Mouse (Mus musculus): ENCODE results near the gene Mindy4. TPM values are rescaled to one million over a fixed set of nuclear protein-coding genes. Genes with fewer than 3 reads are reported as not detected.

Mindy4 gene
- total and polyA plus RNA-seq, 3 experiments = not detected

- Histone ChIP-seq H3K9ac (ENCODE audit: insufficient read depth, low read depth) (no peak overlapping the region), H3K79me2 (replicated peaks; ENCODE audit: control insufficient read depth, extremely low read depth, insufficient read depth, poor library complexity, severe bottlenecking) (no peaks in the 10 kb centered on the region), H3K9me3 (replicated peaks; ENCODE audit: low read length) (peaks cover 5% of the 10 kb centered on the region), H3K4me2 (ENCODE audit: insufficient read depth, low read depth, poor library complexity, severe bottlenecking) (no peak overlapping the region), H3K4me1 (ENCODE audit: control insufficient read depth in 1 of 2, insufficient read depth in 2 of 2) (no peaks in the 10 kb centered on the region), H3K36me3 (replicated peaks in 1 of 2; ENCODE audit: control insufficient read depth in 1 of 2, insufficient read depth in 1 of 2, low read length in 1 of 2) (no peaks in the 10 kb centered on the region), H3K27me3 (replicated peaks) (peaks cover 95% of the 10 kb centered on the region), H3K4me3 (replicated peaks in 1 of 3; ENCODE audit: low read depth in 2 of 3, low read length in 2 of 3, poor library complexity in 1 of 3) (no peak overlapping the region), H3K27ac (ENCODE audit: insufficient read depth, low read depth) (no peak overlapping the region)
- dilution Hi-C loops (cut with MboI; ENCODE audit: extremely low pct_ligation_motif_present, extremely low pct_unique_long_range_greater_than_20kb, low sequenced_read_pairs) (no loop called here), in situ Hi-C loops (cut with MboI; ENCODE audit: low pct_ligation_motif_present, low pct_unique_long_range_greater_than_20kb, low sequenced_read_pairs) (no loop called here)
- TF ChIP-seq JUND (conservative IDR thresholded peaks at IDR 0.05; ENCODE audit: low read depth, low read length) = no peak
- TF ChIP-seq TCF12 (IDR thresholded peaks at IDR 0.05; ENCODE audit: low read depth, low read length) = no peak
- no peak for TF ChIP-seq MEF2A (IDR thresholded peaks at IDR 0.05; ENCODE audit: borderline replicate concordance, low read depth, low read length)
- no peak for TF ChIP-seq ZC3H11A (IDR thresholded peaks at IDR 0.05; ENCODE audit: low read depth, low read length)
- no peak for TF ChIP-seq USF2 (conservative IDR thresholded peaks at IDR 0.05; ENCODE audit: low read depth, low read length)
- TF ChIP-seq ZNF384 (IDR thresholded peaks at IDR 0.05; ENCODE audit: low read depth, low read length) = no peak
- TF ChIP-seq BHLHE40 (IDR thresholded peaks at IDR 0.05; ENCODE audit: low read depth, low read length) = no peak
- no peak for TF ChIP-seq POLR2AphosphoS2 (IDR thresholded peaks at IDR 0.05; ENCODE audit: low read depth, low read length)
- TF ChIP-seq GABPA (IDR thresholded peaks at IDR 0.05; ENCODE audit: insufficient replicate concordance, low read depth, low read length) = no peak
- no peak for TF ChIP-seq ZMIZ1 (IDR thresholded peaks at IDR 0.05; ENCODE audit: low read depth, low read length)
- TF ChIP-seq PAX5 (IDR thresholded peaks at IDR 0.05; ENCODE audit: low read length) = no peak
- TF ChIP-seq E2F4 (IDR thresholded peaks at IDR 0.05; ENCODE audit: insufficient replicate concordance, low read depth, low read length) = no peak
- TF ChIP-seq TBP (conservative IDR thresholded peaks at IDR 0.05; ENCODE audit: low read depth, low read length) = no peak
- TF ChIP-seq ZKSCAN1 (IDR thresholded peaks at IDR 0.05; ENCODE audit: borderline replicate concordance, low read depth, low read length) = no peak
- no peak for TF ChIP-seq UBTF (IDR thresholded peaks at IDR 0.05; ENCODE audit: low read depth, low read length)
- no peak for TF ChIP-seq IRF4 (IDR thresholded peaks at IDR 0.05; ENCODE audit: low read depth, low read length)
- no peak for TF ChIP-seq ETS1 (conservative IDR thresholded peaks at IDR 0.05; ENCODE audit: low read depth, low read length)
- DNase-seq (ENCODE audit: extremely low read depth) = no peak
These were observed 142.1 kb downstream of the Mindy4 start for GRCm38 (mm10) chr6:55345264-55345663.

DNA sequence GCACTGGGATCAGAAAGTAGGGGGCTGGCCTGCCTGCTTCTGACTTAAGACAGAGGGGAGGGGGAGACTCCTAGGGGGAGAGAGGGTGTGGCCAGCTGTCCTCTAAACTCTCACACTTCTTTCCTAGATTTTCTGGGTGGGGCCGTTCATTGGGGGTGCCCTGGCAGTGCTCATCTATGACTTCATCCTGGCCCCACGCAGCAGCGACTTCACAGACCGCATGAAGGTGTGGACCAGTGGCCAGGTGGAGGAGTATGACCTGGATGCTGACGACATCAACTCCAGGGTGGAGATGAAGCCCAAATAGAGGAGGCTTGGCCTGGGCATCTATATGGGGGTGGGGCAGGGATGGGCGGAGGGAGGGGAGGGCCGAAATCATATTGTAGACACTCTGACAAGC, 143.3 kb downstream of the Mindy4 start:
- H3K27ac ChIP-seq (ENCODE audit: insufficient read depth, low read depth) = no peak overlapping the region
- no peaks in the 10 kb centered on the region for H3K4me1 ChIP-seq (ENCODE audit: control insufficient read depth in 1 of 2, insufficient read depth in 2 of 2)
- no peaks in the 10 kb centered on the region for H3K79me2 ChIP-seq (replicated peaks; ENCODE audit: control insufficient read depth, extremely low read depth, insufficient read depth, poor library complexity, severe bottlenecking)
- H3K4me2 ChIP-seq (ENCODE audit: insufficient read depth, low read depth, poor library complexity, severe bottlenecking) = no peak overlapping the region
- H3K36me3 ChIP-seq (replicated peaks in 1 of 2; ENCODE audit: control insufficient read depth in 1 of 2, insufficient read depth in 1 of 2, low read length in 1 of 2) = no peaks in the 10 kb centered on the region
- no peak for DNase-seq (ENCODE audit: extremely low read depth)
- no peak overlapping the region for H3K4me3 ChIP-seq (replicated peaks in 1 of 3; ENCODE audit: low read depth in 2 of 3, low read length in 2 of 3, poor library complexity in 1 of 3)
- H3K9ac ChIP-seq (ENCODE audit: insufficient read depth, low read depth) = no peak overlapping the region
- in situ Hi-C loops (cut with MboI; ENCODE audit: low pct_ligation_motif_present, low pct_unique_long_range_greater_than_20kb, low sequenced_read_pairs) = no loop called here
- peaks cover 92% of the 10 kb centered on the region for H3K27me3 ChIP-seq (replicated peaks)
- TF ChIP-seq ETS1 (conservative IDR thresholded peaks at IDR 0.05; ENCODE audit: low read depth, low read length) (no peak), CHD1 (IDR thresholded peaks at IDR 0.05; ENCODE audit: low read depth, low read length) (no peak), ZMIZ1 (IDR thresholded peaks at IDR 0.05; ENCODE audit: low read depth, low read length) (no peak), HCFC1 (IDR thresholded peaks at IDR 0.05; ENCODE audit: low read depth, low read length) (no peak), POLR2AphosphoS2 (IDR thresholded peaks at IDR 0.05; ENCODE audit: low read depth, low read length) (no peak), RAD21 (IDR thresholded peaks at IDR 0.05; ENCODE audit: low read depth, low read length) (no peak), EP300 (IDR thresholded peaks at IDR 0.05; ENCODE audit: low read length) (no peak), GABPA (IDR thresholded peaks at IDR 0.05; ENCODE audit: insufficient replicate concordance, low read depth, low read length) (no peak), RCOR1 (conservative IDR thresholded peaks at IDR 0.05; ENCODE audit: low read depth, low read length) (no peak), MAFK (IDR thresholded peaks at IDR 0.05; ENCODE audit: insufficient replicate concordance, low read length) (no peak)
- peaks cover 5% of the 10 kb centered on the region for H3K9me3 ChIP-seq (replicated peaks; ENCODE audit: low read length)
- dilution Hi-C loops (cut with MboI; ENCODE audit: extremely low pct_ligation_motif_present, extremely low pct_unique_long_range_greater_than_20kb, low sequenced_read_pairs) = no loop called here
